Mouse (Mus musculus) frontal cortex, postnatal 14 days (tissue): ENCODE measurements around the gene Cables2.

ENCODE experiments used
- DNase-seq, 2 experiments: peaks; one replicate each; pipeline ENCODE4 v3.0.0; 2022; ENCODE audit warnings: low spot score in 2 of 2

Cables2 gene

DNA sequence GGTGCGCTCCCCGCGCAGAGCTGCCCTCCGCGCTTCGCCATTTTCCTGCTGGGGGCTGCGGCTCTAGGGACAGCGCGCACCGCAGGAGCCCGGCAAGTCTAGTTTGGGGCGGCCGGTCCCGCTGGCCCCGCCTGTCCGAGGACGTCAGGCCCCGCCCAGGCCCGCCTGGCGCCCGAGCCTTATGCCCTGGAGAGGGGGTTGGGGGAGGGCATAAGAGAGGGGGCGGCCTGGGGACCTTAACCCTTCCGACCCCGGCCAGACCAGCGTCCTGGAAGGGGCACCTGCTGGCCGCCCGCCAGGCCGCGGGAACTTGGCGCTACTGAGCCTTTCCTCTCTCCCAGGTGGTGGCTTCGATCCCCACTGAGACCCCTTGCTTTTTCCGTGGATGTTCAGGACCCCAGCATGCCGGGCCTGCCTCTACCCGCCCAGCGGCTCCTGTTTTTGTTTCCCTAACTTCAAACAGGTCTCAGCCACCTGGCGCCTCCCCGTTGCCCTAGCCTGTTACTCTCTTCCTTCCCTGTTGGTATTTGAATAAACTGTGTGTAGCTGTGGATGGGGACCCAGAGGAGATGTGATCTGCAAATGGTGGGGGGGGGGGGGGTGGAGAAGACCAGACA lies 47.4 kb downstream of the Cables2 start, which contains the start of gene Lama5:
TSS of gene Lama5 (minus strand) at position 98 of the 617 bp plus-strand sequence.
- DNase-seq = no peak

GRCm38 (mm10) chr2:180225044-180225761 lies 48.1 kb downstream of the Cables2 start:
- DNase-seq = no peak

DNA sequence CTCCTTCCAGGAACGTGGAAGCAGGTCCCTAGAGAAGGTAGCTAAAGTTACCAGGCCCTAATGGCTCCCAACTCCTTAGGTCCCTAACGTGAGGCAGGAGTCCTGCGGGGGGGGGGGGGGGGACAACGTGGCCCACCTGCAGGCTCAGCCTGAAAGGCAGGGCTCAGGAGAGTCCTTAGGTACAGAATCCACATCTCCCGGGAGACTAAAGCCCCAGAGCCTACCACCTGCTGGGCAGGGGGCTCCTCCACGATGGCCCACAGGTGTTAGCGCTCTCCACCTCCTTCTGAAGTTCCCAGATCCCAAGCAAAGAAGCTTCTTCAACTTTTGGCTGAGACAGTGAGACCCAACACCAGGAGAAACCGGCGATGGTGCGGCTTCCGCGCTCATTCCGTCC lies 48.7 kb downstream of the Cables2 start:
- DNase-seq = no peak

- DNase-seq = no peak
These were observed 51.0 kb downstream of the Cables2 start for GRCm38 (mm10) chr2:180222250-180222649.

DNA sequence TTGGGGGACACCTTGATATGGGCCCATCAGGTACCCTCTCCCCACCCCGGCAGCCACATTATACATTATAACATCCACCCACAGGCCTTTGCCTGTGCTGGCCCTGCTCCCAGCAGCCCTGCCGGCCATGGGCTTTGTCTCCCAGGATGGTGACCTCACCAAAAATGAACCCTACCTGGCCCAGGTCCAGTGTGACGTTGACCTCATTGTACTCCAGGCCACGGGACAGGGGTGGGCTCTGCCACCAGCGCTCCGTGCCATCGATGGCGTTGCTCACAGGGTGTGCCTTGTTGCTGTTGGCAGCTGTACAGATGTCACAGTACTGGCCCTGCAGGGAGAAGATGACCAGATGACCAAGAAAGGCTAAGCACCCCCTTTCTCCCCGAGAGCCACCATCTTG lies 52.2 kb downstream of the Cables2 start:
- DNase-seq = no peak

- DNase-seq = no peak
These were observed 53.1 kb downstream of the Cables2 start for GRCm38 (mm10) chr2:180220165-180220564.

GRCm38 (mm10) chr2:180219145-180219943 lies 54.0 kb downstream of the Cables2 start:
- no peak for DNase-seq

DNA sequence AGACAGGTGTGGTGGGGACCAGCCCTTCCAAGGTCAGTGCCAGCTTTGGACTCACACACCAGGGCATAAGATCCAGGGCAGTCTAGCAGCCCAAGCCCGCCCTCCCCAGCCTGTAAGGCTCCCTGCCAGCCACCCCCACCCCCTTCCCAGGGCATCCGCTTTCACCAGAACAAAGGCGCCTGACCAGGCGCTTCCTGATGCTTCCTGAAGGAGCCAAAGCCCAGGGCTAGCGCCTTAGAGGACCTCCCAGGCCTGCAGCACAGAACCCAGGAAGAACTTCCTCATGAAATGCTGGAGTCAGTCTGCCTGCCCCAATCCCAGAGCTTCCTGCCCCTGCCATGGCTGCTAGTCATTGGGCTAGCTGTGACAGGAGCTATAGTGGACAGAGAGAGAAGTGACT lies 54.6 kb downstream of the Cables2 start:
- no peak for DNase-seq

DNA sequence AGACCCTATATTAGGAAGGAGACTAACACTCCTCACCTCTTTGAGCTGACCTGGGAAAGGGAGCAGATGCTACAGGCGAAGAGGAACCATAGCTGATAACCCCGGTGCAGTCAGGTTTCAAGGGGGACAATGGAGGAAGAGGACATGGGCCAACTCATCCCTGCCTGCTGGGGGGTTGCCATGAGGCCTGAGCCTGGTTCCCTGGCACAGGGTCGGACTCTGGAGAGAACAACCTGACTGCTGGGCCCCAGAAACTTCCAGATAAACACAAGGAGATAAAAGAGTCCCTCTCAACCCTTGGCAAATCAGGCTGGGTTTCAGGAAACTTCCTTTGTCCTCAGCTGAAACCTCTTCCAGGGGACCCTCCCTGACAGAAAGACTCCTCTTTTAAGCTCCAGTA lies 55.1 kb downstream of the Cables2 start:
- no peak for DNase-seq

DNA sequence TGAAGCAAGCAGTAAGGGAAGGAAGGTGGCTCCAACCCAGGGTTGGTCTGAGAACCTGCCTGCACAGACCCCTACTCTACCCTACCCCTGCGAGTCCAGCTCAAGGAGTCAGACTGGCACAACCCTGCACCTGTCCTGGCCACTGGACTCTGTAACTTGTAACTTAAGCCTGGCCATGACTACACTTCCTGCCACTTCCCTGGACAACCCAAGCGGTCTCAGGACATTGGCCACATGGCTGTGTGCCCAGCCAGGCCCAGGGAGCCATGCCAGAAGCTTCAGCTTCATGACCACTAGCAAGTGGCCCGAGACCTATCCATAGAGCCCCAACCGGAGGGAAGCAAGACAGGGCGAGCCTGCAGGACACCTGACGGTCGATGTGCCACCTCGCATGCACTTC lies 55.7 kb downstream of the Cables2 start:
- no peak for DNase-seq

GRCm38 (mm10) chr2:180216921-180217320 lies 56.4 kb downstream of the Cables2 start:
- DNase-seq = no peak

DNA sequence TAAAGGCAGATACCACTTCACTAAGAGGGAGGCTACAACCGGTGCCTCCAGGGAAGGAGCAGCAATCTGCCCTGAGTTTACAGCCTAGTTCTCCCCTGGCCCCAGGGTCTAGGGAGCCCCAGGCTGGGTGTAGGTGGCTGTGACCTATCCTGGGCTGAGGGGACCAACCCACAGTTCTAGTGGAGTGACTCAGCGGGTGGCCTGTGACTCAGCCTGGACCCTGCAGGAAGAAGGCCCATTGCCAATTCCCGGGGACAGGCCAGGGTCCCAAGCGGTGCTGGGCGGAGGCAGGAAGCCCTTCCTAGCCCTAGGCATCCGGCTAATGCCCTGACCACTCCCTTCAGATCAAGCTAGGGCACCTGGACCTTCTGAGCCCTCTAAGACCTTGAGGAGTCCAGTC lies 57.3 kb downstream of the Cables2 start:
- DNase-seq = no peak

GRCm38 (mm10) chr2:180215011-180215461 lies 58.3 kb downstream of the Cables2 start:
- DNase-seq = no peak

DNA sequence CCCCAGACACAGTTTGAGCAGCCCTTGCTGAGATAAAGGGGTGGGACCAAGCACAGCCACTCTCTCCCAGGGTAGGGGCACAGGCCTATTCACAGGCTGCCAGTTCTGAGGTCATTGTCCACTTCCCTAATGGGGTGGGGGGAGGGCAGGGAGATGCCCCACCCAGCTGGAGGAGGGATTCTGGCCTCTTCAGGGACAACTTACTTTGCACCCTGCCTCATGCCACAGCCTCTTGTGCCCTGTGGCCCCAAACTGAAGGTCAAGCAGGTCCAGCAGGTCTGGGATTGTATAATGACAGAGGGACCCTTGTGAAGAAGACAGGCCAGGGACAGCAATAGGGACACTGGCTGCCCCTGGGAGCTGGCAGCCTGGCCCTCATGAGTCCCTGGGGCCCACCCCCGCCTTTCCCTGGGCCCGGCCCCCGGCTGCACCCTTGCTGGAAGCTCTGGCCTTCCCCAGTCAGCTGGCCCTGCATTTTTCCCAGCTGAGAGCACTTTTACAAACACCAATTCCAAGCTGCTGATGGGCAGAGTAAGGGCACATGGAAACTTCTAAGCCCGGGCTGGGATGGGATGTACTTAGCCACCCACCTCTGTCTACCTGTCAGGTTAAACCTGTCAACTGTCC lies 58.8 kb downstream of the Cables2 start:
- DNase-seq = no peak

DNA sequence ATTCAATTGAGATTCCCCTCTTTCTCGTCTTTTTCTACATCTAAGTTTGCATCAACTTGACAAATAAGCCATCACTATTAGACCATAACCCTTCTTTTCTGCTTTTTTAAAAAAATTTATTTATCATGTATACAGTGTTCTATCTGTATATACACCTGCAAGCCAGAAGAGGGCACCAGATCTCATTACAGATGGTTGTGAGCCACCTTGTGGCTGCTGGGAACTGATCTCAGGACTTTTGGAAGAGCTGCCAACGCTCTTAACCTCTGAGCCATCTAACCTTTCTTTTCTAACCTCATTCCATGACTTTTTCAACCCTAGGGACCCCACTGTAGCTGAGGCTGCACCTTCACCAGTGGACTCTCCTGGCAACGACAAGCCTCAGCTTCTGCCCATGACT lies 61.0 kb downstream of the Cables2 start:
- DNase-seq = no peak

DNA sequence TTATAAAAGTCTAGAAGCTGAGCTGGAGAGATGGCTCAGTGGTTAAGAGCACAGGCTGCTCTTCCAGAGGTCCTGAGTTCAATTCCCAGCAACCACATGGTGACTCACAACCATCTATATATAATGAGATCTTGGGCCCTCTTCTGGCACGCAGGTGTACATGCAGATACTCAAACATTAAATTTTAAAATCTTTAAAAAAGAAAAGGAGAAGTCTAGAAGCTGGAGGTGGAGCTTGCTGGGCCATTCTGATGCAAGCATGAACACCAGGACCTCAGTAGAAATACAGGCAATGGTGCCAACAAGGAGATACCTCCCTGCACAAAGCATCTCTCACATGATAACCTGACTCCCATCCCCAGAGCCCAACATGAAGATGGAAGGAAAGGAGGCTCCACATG lies 64.3 kb downstream of the Cables2 start:
- no peak for DNase-seq
